Mouse (Mus musculus): ENCODE measurements around the gene Ramp1. TPM values are rescaled to one million over a fixed set of nuclear protein-coding genes. Genes with fewer than 3 reads are reported as not detected.

The Ramp1 gene
- polyA plus RNA-seq, 1 experiment from 2014 or later = 16.5 TPM

- Histone ChIP-seq H3K9ac (ENCODE audit: low read depth, low read length) (no peak overlapping the region), H3K4me3 (ENCODE audit: low read depth, low read length) (no peak overlapping the region), H3K27ac (ENCODE audit: low read depth, low read length) (no peak overlapping the region), H3K9me3 (ENCODE audit: control insufficient read depth) (no peaks in the 10 kb centered on the region), H3K4me2 (replicated peaks; ENCODE audit: low read depth) (no peak overlapping the region), H3K4me1 (replicated peaks; ENCODE audit: control insufficient read depth, insufficient read depth, low read length) (no peaks in the 10 kb centered on the region), H3K36me3 (ENCODE audit: control insufficient read depth, insufficient read depth) (no peaks in the 10 kb centered on the region), H3K27me3 (replicated peaks; ENCODE audit: control insufficient read depth, insufficient read depth, low read length) (no peaks in the 10 kb centered on the region)
- WGBS = 87% methylated on average over 5 of the region's 5 CpGs
- TF ChIP-seq CTCF (IDR thresholded peaks at IDR 0.05; ENCODE audit: low read depth) = no peak
- no peak for ATAC-seq
These were observed 24.7 kb downstream of the Ramp1 start for GRCm38 (mm10) chr1:91204221-91204765.

GRCm38 (mm10) chr1:91205651-91206050 is 26.0 kb downstream of the Ramp1 start:
- Histone ChIP-seq H3K36me3 (ENCODE audit: control insufficient read depth, insufficient read depth) (no peaks in the 10 kb centered on the region), H3K4me1 (replicated peaks; ENCODE audit: control insufficient read depth, insufficient read depth, low read length) (no peaks in the 10 kb centered on the region), H3K9ac (ENCODE audit: low read depth, low read length) (no peak overlapping the region), H3K27me3 (replicated peaks; ENCODE audit: control insufficient read depth, insufficient read depth, low read length) (no peaks in the 10 kb centered on the region), H3K4me3 (ENCODE audit: low read depth, low read length) (no peak overlapping the region), H3K27ac (ENCODE audit: low read depth, low read length) (no peak overlapping the region), H3K9me3 (ENCODE audit: control insufficient read depth) (no peaks in the 10 kb centered on the region), H3K4me2 (replicated peaks; ENCODE audit: low read depth) (no peak overlapping the region)
- TF ChIP-seq CTCF (IDR thresholded peaks at IDR 0.05; ENCODE audit: low read depth) = no peak
- WGBS = 84% methylated on average over 6 of the region's 6 CpGs
- no peak for ATAC-seq

- 88% methylated on average over 8 of the region's 8 CpGs for WGBS
- H3K9ac ChIP-seq (ENCODE audit: low read depth, low read length) = no peak overlapping the region
- no peaks in the 10 kb centered on the region for H3K9me3 ChIP-seq (ENCODE audit: control insufficient read depth)
- H3K27me3 ChIP-seq (replicated peaks; ENCODE audit: control insufficient read depth, insufficient read depth, low read length) = no peaks in the 10 kb centered on the region
- TF ChIP-seq CTCF (IDR thresholded peaks at IDR 0.05; ENCODE audit: low read depth) = no peak
- ATAC-seq = no peak
- H3K36me3 ChIP-seq (ENCODE audit: control insufficient read depth, insufficient read depth) = no peaks in the 10 kb centered on the region
- H3K27ac ChIP-seq (ENCODE audit: low read depth, low read length) = no peak overlapping the region
- H3K4me2 ChIP-seq (replicated peaks; ENCODE audit: low read depth) = no peak overlapping the region
- no peaks in the 10 kb centered on the region for H3K4me1 ChIP-seq (replicated peaks; ENCODE audit: control insufficient read depth, insufficient read depth, low read length)
- no peak overlapping the region for H3K4me3 ChIP-seq (ENCODE audit: low read depth, low read length)
These were observed 26.7 kb downstream of the Ramp1 start for GRCm38 (mm10) chr1:91206336-91206735.

GRCm38 (mm10) chr1:91206873-91207272 is 27.3 kb downstream of the Ramp1 start:
- no peaks in the 10 kb centered on the region for H3K4me1 ChIP-seq (replicated peaks; ENCODE audit: control insufficient read depth, insufficient read depth, low read length)
- no peaks in the 10 kb centered on the region for H3K36me3 ChIP-seq (ENCODE audit: control insufficient read depth, insufficient read depth)
- no peak overlapping the region for H3K4me2 ChIP-seq (replicated peaks; ENCODE audit: low read depth)
- no peaks in the 10 kb centered on the region for H3K9me3 ChIP-seq (ENCODE audit: control insufficient read depth)
- no peak overlapping the region for H3K4me3 ChIP-seq (ENCODE audit: low read depth, low read length)
- WGBS = 75% methylated on average over 5 of the region's 5 CpGs
- no peak overlapping the region for H3K27ac ChIP-seq (ENCODE audit: low read depth, low read length)
- TF ChIP-seq CTCF (IDR thresholded peaks at IDR 0.05; ENCODE audit: low read depth) = no peak
- H3K9ac ChIP-seq (ENCODE audit: low read depth, low read length) = no peak overlapping the region
- no peaks in the 10 kb centered on the region for H3K27me3 ChIP-seq (replicated peaks; ENCODE audit: control insufficient read depth, insufficient read depth, low read length)
- ATAC-seq = no peak

- H3K4me2 ChIP-seq (replicated peaks; ENCODE audit: low read depth) = no peak overlapping the region
- H3K4me1 ChIP-seq (replicated peaks; ENCODE audit: control insufficient read depth, insufficient read depth, low read length) = no peaks in the 10 kb centered on the region
- 53% methylated on average over 3 of the region's 3 CpGs for WGBS
- H3K9ac ChIP-seq (ENCODE audit: low read depth, low read length) = no peak overlapping the region
- H3K27me3 ChIP-seq (replicated peaks; ENCODE audit: control insufficient read depth, insufficient read depth, low read length) = no peaks in the 10 kb centered on the region
- H3K36me3 ChIP-seq (ENCODE audit: control insufficient read depth, insufficient read depth) = no peaks in the 10 kb centered on the region
- ATAC-seq = peak; percentile 89
- no peak overlapping the region for H3K4me3 ChIP-seq (ENCODE audit: low read depth, low read length)
- H3K9me3 ChIP-seq (ENCODE audit: control insufficient read depth) = no peaks in the 10 kb centered on the region
- no peak overlapping the region; the same call in 1 of the 2 replicates for H3K27ac ChIP-seq (ENCODE audit: low read depth, low read length)
- peak; percentile 40 for TF ChIP-seq CTCF (IDR thresholded peaks at IDR 0.05; ENCODE audit: low read depth)
These were observed 27.9 kb downstream of the Ramp1 start for GRCm38 (mm10) chr1:91207334-91208074.

- Histone ChIP-seq H3K4me1 (replicated peaks; ENCODE audit: control insufficient read depth, insufficient read depth, low read length) (no peaks in the 10 kb centered on the region), H3K27ac (ENCODE audit: low read depth, low read length) (no peak overlapping the region), H3K9ac (ENCODE audit: low read depth, low read length) (no peak overlapping the region), H3K9me3 (ENCODE audit: control insufficient read depth) (no peaks in the 10 kb centered on the region), H3K36me3 (ENCODE audit: control insufficient read depth, insufficient read depth) (no peaks in the 10 kb centered on the region), H3K27me3 (replicated peaks; ENCODE audit: control insufficient read depth, insufficient read depth, low read length) (no peaks in the 10 kb centered on the region), H3K4me2 (replicated peaks; ENCODE audit: low read depth) (no peak overlapping the region), H3K4me3 (ENCODE audit: low read depth, low read length) (no peak overlapping the region)
- no peak for TF ChIP-seq CTCF (IDR thresholded peaks at IDR 0.05; ENCODE audit: low read depth)
- 73% methylated on average over 6 of the region's 6 CpGs for WGBS
- ATAC-seq = no peak
These were observed 29.7 kb downstream of the Ramp1 start for GRCm38 (mm10) chr1:91209343-91209742.

All from intestine, postnatal 0 days (tissue).